Mouse (Mus musculus): ENCODE data around the gene Mindy4.

Mindy4 gene

DNA sequence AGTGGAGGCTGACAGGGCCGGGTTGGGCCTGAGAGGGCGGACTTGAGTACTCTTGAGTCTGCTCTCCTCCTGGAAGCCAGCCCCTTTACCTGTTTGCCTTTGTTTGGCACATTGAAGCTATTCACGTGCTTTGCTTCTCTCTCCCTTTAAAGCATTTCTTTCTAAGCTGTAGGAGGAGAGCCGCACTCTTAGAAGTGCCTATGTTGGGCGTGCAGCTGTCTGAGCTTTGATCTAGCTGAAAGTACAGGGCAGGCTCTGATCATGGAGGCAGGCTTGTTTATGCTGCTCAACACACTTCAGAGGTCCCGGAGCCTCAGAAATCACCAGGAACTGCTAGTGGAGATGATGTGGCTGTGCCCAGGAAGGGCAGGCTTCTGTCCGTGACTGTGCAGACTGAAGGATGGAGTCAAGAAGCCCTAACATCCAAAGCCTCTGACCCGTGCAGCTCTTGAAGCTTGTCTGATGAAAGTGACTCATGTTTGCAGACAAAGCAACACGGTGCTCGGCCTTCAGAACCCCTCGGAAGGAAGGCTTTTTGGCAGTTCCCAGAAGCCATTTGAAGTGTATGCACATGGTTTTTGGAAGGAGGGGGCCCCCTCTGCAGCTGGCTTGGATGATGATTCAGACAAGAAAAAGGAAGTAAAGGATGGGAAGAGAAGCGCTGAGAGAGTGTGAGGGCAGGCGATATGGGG lies 53.5 kb downstream of the Mindy4 start:
- in situ Hi-C loops (cut with MboI): no loop called here

DNA sequence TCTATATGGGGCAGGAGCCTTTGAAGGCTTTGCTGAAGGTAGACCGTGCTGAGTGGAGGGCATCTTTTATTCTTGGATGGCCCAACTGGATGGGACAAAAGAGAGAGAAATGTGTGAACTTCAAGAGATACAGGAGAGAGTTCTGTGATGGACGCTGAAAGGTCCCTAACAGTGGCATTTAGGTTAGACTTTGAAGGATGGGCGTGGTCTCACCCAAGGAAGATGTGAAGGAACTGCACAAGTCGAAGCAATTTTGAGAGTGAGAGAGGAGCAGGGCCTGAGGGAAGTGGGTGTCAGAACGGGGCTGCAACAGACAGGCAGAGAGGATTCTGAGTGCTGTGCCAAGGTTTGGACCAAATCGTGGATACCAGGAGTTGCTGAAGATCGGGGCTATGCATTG lies 54.1 kb downstream of the Mindy4 start:
- in situ Hi-C loops (cut with MboI): no loop called here

DNA sequence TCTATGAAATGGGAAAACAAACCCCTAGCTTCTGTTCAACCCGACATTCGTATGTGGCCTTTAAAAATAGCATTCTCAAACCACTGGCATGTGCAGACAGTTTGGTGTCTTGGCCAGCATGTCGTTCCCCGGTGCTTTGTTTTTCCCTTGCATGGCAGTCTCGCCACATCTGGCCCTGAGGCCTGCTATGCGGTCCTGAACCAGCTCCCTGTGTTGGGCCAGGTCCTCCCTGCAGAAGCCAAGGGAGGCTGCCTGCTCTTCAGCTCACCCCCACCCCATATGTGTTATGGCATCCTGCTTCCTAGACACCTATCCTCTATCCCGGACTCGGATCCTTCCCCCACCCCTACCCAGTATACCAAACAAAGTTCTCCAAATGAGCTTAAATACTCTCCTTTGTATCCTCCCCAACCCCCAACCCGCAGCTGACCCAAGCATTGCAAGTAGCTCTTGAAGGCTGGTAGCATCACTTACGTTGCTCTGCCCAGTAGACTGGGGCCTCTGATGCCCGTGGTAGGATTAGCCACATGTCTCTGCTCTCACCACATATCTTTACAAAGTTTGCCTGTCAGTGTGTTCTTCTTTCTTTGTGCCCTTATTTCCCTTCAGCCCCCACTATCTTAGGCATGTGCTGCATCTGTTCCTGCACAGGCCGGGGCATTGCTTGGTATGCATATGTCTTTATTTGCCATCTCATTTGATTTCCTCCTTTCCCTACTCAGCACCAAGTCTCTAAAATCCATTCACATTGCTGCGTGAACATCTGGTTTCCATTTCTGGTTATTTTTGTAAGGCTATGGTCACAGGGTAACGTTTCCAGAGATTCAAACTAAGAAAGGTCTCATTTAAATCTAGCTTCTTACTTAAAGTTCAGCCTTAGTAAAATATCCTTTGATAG lies 55.5 kb downstream of the Mindy4 start:
- in situ Hi-C loops (cut with MboI): no loop called here

DNA sequence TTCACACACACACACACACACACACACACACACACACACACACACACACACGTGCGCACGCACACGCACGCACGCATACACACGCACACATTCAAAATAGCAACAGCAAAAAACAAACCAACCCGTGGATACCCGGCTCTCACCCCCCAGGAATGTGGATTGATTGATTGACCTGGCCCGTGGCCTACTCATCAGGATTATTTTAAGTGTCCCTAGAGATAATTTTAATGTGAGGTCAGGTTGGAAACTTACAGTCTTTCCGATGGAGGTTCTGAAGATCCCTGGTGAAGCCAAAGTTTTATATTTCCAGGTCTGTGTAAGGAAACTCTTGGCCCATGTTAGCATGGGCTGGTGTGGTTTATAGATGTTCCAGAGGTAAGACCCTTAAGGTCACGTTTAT lies 59.0 kb downstream of the Mindy4 start:
- in situ Hi-C loops (cut with MboI): no loop called here

DNA sequence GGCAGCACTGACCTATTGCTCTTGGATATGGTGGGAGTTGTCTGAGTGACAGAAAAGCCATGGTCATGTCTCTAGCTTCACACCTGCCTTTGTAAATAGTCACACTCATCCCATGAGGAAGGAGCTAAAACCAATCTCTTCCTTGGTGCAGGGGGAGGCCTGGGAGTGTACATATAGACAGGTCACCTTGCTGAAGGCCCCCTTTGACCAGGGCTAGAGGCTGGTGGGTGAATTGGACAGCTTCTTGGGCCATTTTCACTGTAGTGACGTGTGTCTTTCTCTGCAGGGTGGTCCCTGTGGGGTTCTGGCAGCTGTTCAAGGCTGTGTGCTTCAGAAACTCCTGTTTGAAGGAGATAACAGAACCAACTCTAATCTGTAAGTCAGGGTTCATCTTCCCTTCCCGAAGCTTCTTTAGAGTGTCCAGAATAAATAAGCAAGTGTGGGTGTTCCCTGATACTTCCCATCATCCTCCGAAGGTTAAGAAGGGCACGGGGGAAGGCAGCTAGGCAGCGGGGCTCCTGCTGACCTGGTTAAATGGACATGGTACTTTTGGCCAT lies 60.4 kb downstream of the Mindy4 start:
- in situ Hi-C loops (cut with MboI): no loop called here

DNA sequence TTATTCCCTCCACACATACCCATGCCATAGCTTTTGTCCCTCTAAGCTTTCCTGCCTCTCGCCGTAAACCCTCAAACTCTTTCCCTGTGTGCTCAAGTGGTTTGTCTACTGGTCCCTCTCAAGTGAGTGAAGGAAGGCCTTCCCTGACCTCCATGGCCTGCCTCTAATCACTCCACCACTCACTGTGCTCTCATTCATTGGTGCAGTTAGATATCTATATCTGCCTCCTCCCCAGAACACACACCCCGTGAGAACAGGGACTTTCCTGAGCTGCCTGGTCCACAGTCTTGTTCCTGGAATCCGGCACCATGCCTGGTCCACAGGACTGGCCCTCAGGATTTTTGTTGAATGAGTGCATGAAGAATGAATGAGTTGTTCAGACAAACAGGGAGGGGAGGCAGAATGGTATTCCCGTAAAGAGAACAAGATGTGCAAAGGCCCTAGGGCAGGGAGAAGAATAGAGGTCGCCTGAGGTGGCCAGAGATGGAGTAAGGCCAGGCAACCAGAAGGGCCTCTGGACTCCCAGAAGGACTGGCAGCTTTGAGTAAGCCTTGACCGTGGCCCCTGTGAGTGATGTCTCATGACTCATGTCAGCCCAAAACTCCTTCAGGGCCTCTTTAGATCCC lies 61.7 kb downstream of the Mindy4 start:
- in situ Hi-C loops (cut with MboI): no loop called here

DNA sequence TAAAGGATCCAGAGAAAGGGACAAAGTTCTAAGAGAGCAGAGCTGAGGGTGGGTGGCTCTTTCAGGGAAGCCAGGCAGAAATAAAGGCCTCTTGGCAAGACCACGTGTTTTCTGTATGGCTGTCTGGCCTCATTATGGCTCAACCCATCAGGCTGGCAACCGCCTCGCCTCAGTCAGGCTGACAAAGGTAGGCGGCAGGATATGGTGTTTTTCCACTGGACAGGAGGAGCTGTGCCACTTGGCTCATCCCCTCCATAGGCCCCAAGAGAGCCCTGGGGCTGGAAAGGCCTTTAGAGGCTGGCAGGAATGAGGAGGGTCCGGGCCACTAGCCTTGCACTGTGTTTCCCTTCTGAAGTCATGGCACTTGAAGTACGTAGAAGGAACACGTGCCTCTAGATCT lies 69.8 kb downstream of the Mindy4 start:
- in situ Hi-C loops (cut with MboI): no loop called here

DNA sequence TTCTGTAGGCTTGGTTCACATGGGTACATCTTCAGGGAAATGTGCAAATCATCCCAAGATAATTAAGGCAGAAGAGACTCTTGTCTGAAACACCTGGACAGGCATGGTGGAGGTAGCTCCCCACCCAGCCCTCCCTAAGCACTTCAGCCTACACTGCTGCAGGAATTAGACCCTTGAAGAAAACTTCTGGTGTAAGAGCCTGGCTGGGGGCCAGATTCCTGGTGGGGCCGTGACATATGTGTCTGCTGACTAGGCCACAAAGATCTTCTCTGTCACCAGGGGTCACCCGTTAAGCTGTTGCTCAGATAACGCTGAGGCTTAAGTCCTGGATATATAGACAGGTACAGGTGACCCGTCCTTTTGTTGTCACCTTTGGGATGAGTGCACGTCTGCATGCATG lies 70.3 kb downstream of the Mindy4 start:
- in situ Hi-C loops (cut with MboI): no loop called here

DNA sequence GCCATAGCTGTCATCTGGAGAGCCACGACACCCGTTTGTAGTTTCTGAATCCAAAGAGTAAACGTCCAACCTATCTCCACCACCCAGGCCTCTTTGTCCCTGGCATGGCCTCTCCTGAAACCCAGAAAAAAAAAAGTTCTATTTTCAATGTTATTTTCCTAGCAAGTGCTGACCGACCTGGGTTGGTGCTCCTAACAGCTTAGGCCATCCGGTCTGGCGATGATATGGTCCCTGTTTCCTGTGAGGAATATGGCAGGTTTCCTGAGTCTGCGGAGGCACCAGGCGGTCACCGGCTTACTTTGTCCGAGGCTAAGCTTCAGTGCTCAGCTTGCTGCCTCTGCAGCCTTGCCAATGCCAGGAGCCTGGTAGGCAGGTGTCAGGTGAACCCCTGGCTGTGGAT lies 71.8 kb downstream of the Mindy4 start:
- in situ Hi-C loops (cut with MboI): no loop called here

DNA sequence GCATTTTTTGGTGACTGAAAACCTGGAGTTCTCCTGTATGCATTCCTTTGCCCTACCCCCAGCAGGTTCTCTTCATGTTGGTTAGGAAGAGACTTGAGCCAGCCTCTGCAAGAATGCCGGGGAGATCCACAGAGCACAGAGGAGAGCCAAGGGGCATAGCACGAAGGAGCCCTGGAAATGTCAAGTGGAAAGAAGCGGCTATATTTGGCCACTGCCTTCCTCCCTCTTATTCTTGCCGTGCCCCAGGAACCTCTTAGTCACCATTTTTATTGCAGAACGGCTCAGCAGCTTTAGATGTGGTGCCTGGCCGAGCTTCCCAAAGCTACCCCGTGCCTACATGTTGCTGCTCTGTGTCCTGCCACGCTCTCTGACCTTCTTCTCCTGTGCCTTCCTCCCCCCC lies 72.6 kb downstream of the Mindy4 start:
- in situ Hi-C loops (cut with MboI): no loop called here

DNA sequence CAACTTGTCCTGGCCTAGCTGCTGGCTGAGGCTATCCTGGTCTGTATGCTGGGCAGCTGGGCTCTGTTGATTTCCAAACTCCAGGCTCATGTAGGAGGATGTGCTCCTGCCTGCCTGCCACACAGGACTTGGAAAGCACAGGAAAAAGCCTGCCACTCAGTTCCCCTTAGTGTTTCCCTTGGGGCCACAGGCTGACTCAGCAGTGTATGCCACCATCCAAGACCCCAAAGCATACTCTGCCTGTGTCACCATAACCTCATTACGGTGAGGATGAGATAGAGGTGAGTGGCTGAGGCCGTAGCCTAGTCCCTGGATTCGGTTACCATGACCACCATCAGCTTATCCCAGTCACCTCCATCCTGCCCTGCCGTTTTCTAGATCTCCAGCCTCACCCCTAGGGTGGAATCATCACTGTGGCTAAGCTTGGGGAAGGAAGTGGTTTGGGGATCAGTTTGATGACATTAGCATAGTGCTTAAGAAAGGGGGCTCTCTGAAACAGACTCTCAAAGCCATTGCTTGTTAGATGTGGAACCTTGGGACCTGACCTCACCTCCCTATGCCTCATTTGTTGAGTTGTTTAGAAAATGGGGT lies 73.6 kb downstream of the Mindy4 start:
- in situ Hi-C loops (cut with MboI): no loop called here

DNA sequence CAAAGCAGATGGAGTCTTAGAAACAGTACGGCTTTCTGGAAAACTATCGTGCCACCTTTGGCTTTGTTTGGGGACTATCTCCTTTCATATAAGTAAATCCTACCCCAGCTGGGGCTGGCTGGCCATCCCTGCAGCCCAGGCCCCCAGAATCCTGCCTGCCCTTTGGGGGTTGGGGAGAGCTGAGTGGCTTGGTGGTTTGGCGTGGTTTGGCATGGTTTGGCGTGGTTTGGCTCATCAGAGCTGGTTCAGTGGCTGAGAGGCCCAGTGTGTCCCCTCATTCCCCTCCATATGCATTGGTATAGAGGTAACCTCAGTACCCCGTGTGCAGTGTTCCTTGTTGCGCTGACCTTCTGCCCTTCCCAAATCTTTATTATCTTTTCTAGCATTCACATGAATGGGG lies 74.9 kb downstream of the Mindy4 start:
- in situ Hi-C loops (cut with MboI): no loop called here

DNA sequence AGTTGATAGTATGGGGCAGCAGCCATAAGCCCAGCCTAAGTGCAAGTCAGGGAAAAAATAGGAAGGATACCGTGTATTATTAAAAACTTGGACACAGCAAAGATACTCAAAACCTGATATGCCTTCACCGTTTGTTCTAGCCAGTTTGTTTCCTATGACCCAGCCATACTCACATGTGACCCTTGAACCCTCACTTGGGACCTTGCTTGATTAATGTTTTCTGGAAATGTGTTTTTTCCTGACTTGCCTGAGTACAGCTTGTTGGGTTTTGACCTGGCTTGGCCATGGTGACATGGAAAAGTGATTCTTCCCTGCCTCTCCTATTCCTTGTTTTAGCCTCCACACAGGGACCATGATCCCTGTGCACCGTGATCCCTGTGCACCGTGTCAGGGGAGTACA lies 75.3 kb downstream of the Mindy4 start:
- in situ Hi-C loops (cut with MboI): no loop called here

DNA sequence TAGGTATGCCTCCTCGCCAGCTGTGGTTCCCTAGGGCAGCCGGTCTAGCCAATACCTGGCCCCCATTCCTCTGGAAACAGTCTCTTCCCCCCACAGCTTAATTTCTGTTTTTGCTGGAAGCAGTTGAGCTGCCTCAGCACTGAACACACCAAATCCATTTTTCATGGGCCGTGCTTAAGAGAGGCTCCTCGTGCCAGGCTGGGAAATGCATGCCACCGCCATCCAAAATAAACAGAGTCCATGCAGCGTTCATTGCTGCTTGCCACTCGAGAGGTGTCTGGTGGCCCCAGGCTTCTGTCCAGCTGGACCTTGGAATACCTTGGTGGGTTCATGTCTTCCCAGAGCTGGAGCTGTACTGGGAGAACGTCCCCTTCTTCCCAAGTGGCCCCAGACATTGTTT lies 77.8 kb downstream of the Mindy4 start:
- in situ Hi-C loops (cut with MboI): no loop called here

DNA sequence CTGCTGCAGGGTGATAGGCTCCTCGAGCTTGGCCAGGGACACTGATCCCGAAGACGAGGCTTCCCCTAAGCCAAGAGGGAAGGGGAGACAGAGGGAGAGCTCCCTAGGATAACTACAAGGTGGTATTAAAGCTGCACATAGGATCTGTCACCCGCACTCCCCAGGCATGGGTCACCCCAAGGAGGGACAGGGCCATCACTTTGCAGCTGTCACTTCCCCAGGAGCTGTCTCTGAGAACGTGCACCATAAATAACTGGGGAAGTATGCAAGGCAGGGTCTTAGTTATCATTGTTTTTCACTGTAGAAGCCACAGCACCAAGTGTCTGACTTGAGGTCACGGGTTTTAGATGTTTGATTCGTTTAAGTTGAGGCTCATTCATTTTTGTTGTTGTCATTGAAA lies 78.5 kb downstream of the Mindy4 start:
- in situ Hi-C loops (cut with MboI): no loop called here

DNA sequence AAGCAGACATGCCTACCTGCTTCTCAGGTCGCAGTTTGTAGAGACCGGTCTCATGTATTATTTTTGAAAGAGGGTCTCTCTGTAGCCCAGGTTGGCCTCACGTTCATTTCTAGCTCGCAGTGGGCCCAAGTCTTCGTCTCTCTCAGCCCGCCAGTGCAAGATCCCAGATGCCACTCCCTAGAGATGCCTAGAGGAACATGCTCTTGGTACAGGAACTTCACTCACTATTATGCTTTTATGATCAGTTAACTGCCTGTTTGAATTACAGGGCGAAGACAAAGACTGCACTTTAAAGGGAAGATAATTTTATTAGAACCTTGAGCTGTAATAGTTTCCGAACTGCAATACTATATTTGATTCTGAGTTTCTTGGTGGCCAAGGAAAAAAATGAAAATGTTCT lies 79.2 kb downstream of the Mindy4 start:
- in situ Hi-C loops (cut with MboI): no loop called here

DNA sequence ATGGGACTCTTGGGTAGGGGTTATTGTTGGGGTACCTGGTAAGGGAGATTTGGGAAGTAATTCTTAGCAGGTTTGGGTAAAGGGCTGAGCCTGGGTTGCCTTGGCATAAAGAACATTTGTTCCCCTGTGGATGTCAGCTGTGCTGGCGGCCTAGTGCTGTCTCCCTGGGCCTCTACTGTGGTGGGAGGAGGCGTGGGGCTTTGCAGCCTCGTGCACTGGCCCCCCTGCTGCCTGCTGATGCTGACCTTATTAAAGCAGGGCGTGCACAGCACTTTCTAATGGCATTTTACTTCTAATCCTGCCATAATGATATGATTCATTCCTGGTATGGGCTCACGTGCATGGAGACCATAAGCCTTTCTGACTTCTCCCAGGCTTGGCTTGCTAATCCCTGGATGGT lies 82.0 kb downstream of the Mindy4 start:
- in situ Hi-C loops (cut with MboI): no loop called here

DNA sequence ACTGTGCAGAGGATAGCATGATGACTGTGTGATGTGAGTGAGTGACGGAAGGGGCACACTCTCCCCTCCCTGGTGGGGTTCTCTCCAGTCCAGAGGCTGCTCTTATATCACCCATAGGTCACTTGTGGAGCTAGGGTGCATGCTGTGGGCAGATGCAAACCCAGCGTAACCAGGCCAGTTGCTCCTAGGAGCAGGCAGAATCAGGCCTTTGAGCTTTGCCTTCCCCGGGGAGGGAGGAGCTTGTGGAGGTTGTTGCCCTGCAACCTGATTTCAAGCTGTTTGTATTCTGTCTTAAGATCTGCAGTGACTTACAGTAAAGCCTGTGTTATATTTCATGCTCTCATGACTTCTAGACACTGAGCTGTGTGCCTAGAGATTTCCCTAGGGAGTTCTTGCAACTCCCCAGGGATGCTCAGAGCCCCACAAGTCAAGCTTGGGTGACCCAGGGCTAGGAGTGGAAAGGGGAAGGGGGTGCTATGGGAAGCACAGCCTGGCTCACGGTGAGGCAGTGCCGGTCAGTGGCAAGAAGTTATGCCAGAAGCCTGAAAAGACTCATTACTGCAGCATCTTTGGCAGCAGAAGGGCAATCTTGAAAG lies 84.9 kb downstream of the Mindy4 start:
- in situ Hi-C loops (cut with MboI): no loop called here

DNA sequence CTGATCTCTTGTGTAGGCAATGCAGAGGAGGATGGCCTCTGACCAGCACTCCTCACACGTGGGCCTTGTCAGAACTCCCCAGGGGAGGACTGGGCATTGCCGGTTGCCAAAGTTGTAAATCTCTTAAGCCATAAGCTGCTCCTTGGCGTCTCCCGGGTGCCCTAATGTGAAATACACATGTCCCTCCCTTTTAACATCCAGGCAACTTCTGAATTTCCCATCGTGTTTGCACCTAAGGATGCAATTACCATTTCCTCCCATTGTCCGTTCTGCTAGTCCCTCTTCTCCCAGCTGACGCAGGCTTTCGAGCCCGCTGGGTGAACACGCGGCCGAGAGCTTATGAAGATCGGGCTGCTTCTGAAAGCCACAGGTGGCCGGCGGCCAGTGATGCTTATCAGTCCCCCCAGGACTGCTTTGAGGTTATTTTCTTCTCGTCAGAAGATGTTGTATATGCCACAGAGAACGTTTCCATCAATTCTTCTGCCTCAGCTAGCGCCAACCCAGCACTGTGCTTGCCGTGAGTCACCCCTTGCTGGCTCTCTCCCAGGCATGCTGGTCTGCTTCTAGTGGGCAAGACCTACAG lies 91.5 kb downstream of the Mindy4 start:
- in situ Hi-C loops (cut with MboI): no loop called here

DNA sequence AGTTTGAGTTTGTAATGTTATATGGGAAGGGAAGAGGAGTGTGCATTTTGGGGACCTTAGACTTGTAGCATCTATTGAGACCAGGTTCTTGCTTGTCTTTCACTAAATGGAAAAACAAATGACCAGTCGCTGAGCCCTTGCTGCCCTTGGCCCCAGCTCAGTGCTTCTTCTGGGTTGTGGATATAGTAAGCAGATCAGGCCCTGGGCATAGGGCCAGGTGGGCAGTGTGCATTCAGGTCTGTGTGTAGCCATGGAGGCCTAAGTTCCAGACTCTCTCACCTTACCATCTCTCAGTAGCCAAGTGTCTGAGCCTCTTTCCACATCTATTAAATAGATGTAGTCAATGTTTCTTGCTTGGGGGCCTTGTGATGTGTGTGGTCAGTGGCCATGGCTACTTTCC lies 92.1 kb downstream of the Mindy4 start:
- in situ Hi-C loops (cut with MboI): no loop called here

DNA sequence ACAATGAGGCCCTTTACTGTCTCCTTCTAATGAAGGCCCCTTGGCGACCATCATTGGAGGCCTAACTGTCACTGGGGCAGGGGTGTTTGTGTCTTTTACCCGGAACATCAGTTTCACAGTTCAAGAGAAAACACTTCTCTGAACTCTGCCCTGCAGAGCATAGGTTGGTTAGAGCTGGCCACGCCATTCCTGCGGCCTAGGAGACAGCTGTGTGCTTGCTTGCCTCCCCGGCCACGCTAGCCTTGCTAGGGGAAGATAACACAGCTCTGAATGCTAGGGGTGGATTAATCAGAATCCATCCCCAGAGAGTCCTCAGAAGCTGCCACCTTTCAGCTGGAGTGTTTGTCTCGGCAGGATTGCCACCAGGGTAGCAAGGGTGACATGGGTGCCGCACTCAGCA lies 96.3 kb downstream of the Mindy4 start:
- in situ Hi-C loops (cut with MboI): no loop called here

DNA sequence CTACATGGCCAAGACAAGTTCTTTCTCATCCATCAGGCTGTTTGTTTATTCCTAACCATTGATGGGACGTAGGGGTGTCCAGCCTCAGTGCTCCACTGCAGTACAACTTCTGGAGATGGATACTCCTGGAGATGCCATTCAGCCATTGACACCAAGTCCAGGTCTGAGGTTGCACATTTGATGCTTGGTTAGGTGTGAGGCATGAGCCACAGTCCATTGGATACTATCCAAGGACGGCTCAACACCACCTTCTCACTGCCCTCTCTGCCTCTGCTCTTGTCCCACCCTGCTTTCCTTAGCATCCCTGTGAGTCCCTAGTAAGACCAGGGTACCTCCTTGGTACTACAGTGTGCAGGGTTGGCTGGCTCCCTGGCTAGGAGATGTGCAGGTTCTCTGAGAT lies 96.7 kb downstream of the Mindy4 start:
- in situ Hi-C loops (cut with MboI): no loop called here

All from mature B cell (primary cell).